Mouse (Mus musculus): ENCODE measurements around the gene Rptor.
A peak's percentile ranks its signal among the peaks of the same experiment; 100 is the strongest.

Rptor gene

DNA sequence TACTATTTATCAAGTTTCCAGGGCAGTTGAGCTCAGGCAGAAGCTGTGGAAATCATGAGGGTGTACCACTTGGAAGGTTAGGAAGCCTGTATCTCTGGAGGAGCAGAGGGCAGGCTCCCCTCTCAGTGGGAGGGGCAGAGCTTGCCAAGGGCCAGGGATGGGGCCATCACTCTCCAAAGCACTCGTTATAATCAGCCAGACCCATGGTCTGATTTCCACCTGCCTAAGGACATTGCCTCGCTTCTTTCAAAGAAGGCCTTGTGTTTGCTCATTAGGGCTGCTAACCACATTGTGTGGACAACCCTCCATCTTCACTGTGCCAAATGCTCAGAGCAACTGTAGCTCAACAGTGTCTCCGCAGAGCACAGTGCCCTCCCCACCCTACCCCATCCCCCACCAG lies 215.2 kb downstream of the Rptor start:
- DNase-seq = no peak

DNA sequence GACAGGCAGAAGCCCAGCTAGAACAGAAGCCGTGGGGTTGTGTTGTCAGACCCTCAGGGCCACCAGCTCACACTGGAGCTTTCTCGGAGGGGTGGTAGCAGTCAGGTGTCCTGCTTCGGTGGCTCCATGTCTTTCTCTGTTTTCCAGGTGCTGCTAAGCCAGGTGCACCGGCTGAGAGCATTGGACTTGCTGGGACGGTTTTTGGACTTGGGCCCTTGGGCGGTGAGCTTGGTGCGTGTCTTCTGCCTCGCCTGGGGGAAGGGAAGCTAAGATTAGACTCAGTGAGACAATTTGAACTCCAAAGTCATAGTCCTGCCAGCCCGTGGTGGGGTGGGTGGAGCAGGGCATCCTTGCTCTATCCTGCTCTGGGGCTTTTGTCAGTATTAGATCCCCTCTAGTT lies 218.8 kb downstream of the Rptor start:
- no peak for DNase-seq

- DNase-seq = no peak
These were observed 221.5 kb downstream of the Rptor start for GRCm38 (mm10) chr11:119824072-119824649.

GRCm38 (mm10) chr11:119825783-119826182 lies 223.1 kb downstream of the Rptor start:
- DNase-seq = no peak

DNA sequence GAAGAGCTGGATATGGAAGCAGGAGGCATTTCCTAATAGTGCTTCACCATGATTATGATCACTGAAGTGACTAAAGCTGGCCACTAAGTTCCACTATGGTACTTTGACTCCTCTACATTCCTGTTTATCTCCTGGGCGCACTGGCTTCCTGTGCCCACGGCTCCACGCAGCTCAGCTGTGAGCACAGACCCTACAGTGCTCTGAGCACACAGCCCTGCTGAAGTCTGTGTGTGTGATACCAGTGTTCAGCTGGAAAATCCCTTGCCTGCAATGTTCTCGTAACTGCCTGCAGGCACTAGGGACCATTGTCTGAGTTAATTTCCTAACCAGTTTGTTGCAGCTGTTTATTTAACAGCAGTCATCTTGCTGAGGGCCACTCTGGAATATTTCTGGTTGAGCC lies 223.5 kb downstream of the Rptor start:
- DNase-seq = no peak

DNA sequence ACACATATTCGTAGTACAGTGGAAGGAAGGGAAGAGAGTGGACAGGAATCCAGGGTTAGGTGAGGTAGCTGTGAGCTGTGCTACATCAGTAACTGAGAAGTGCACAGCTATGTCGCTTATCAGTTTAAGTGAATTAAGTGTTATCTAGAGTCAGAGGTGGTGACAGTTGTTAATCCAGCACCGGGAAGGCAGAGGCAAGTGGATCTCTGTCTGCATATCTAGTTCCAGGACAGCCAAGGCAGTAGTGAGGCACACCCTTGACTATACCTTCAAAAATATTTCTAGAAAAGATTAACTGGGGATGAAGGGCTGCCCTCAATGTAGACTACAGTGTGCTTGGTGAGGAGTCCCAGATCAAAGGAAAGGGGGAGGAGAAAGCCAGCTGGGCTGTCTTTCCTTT lies 226.4 kb downstream of the Rptor start:
- DNase-seq = no peak

DNA sequence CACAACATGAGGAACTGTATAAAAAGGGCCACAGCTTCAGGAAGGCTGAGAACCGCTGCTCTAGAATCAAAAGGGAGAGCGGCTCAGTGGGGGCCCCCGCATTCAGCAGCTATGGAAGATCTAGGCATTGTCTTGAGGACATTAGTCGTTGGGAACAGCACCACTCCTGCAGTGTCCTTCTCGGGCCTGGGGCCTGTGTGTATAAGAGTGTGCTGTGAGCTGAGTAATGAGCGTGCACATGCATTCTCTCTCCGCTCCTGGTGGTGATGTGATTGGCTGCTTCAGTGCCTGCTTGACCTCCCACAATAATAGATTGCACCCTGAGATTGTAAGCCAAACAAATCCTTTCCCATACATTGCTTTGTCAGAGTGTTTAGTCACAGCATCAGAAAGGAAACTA lies 229.0 kb downstream of the Rptor start:
- DNase-seq = no peak

GRCm38 (mm10) chr11:119833311-119833710 lies 230.6 kb downstream of the Rptor start:
- no peak for DNase-seq

DNA sequence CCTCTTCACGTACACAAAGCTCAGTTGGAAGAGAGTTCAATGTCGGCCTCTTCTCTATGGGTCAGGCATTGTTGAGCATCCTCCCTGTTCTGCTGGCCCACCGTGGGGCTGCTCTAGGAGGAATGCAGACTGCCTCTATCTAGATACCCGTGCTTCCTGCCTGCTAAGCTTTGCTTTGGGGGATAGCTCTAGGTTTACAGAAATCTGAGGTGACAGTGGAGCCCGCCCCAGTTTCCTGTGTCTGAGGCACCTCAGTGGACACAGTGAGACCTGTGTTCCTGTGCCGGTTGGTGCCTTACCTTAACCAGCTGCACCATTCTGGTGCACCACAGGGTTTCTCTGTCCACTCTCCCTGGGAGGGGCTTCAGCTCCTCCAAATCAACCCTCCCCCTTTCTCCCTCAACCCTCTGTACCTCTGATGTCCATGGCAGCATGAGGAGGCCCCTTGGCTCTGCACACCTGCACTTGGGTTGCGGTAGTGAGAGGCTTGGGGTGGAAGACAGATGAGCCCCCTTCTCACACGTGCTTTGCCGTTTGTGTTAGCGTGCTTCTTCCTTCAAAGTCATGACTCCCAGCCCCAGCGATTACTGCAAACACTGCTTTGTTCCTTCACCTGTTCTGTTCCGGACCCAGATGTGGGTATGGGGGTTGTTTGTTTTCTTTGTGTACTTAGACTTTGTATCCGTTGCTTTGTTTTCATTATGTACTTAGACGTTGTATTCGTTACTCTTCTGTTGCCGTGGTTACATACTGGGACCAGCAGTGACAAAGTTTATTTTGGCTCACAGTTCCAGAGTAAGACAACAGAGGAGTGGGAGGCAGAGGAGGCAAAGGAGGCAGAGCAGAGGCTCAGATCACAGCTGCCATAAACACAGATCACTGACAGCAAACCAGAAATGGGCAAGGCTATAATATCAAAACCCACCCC lies 231.4 kb downstream of the Rptor start:
- DNase-seq = peak; percentile 70 to 81

DNA sequence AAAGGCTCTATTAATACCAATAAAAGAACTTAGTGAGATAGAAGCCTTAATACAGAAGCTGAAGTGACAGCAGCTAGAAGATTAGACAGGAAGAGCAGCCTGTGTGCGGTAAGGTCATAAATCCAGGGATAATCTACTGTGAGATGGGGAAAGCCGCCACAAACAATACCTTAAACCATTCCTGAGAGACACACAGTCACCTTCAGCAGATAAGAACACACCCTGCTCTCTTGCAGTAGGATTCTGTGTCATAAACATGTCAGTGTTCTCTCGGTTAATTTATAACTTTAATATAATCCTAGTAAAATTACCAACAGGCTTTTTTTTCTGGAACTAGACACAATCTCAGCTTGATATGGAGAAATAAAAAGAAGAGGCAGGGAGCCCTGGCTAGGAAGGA lies 233.6 kb downstream of the Rptor start:
- no peak for DNase-seq

DNA sequence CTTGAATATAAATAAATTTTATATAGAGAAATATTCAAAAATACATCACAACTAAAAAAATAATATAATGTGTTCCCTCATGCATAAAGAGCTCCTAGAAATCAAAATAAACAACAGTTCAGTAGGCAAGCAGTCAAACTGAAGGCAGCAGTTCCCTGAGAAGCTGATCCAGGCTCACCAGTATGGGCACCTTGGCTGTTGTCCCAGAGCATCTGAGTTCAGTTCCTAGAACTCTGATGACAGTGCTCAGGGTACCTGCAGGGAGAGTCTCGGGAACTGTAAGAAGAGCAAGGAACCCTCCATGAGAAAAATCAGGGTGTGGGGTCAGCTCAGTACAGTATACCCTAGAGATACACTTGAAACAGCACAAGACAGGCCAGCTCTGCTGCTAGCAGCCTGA lies 235.1 kb downstream of the Rptor start:
- no peak for DNase-seq

DNA sequence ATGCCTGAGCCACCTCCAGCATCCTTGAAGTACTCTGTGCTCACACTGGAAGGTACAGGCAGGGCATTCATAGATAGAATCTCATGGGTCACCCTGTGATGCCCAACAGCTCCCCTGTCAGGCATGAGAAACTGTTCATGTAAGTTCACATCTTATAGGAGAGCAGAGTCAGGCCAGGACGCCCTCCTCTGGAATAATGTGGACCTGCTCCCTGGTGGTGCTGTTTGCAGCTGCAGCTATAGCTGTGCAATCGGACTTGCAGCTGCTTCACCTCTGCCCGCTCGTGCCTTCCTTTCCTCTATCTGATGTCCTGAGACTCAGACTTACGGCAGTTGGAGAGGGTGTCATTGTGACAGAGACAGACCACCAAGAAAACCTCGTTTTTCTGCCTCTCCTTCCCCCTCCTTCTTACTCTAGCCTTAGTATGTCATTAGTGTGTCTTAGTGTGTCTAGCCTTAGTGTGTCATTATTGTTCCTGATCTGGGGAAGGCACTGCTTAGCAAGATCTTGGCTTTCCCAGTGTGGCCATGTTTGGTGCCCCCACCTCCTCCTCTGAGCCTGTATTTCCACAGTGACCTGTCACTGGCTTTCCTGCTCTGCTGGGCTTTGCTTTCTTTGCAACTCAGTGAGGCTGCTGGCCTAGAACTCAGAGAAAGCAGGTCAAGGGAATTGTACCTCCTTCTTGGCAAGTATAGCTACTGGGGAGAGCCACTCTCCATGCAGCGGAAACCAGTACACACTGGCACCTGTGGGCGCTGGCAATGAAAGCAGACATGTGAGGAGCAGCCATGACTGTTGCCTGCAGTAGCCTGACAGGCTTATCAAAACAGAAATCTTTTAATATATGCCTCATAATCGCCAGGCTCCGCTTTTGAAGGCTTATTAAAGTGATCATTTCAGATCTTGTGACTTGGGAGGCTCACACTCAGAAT lies 237.0 kb downstream of the Rptor start:
- peak in 1 of 2 experiments; percentile 59 for DNase-seq

DNA sequence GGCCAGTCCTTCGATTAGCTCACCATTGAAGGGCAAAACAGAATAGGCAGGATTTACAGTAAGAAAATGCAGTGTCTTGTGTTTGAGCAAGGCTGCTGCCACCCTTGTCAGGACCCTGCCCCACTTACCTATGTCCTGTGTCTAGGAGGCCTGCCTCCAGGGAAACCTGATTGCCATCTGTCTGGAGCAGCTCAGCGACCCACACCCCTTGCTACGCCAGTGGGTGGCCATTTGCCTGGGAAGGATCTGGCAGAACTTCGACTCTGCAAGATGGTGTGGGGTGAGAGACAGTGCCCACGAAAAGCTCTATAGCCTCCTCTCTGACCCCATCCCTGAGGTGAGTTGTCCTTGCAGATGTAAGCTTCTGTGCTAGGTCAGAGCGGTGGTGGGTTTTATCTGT lies 243.9 kb downstream of the Rptor start:
- DNase-seq = no peak

DNA sequence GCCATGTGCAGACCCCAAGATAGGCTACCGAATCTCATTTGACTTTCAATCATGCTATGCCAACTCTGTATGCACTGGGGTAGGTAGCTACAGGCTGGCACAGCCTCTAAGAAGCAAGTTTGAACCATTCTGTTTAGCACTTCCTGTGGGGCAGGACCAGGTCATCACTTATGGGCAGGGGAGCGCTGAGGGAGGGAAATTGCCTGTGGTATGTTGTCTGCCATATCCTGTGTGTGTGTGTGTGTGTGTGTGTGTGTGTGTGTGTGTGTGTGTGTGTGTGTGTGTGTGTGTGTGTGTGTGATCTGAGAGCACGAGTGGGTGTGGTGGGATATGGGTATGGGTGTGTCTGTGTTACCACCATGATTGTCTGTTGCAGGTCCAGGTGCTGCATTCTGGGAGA lies 244.4 kb downstream of the Rptor start:
- DNase-seq = no peak

DNA sequence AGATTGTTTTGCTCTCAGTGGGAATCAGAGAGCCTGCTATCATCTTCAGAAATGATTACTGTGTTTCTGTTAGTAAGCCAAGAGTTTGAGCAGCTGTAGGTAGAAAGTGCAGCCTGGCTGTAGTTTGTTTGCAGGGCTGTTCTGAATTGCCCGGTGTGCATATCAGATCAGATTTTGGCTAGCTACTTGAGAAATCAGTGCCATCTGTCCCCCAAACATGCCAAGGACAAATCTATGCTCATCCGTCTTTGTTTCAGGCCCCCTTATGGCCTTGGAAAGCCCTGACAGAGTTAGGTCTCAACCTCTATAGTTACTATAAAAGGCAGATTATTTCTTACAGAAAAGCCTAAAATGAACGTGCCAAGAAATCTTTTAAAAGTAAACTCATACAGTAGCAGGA lies 244.9 kb downstream of the Rptor start:
- no peak for DNase-seq

DNA sequence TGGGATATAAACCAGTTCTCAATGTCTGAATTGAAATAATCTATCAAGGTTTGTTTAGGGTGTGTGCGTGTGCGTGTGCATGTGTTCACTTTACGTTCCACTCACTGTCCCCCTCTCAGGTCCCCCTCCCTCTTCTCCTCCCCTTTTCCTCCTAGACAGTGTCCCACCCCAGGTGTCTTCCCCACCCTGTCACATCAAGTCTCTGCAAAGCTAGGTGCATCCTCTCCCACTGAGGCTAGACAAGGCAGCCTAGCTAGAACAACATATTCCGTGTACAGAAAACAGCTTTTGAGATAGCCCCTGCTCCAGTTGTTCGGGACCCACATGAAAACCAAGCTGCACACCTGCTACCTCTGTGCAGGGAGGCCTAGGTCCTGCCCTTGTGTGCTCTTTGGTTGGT lies 245.5 kb downstream of the Rptor start:
- DNase-seq = peak in 1 of 2 experiments; percentile 41

- peak; percentile 58 to 71 for DNase-seq
These were observed 253.3 kb downstream of the Rptor start for GRCm38 (mm10) chr11:119855999-119856398.

- DNase-seq = no peak
These were observed 260.0 kb downstream of the Rptor start for GRCm38 (mm10) chr11:119862523-119863299.

GRCm38 (mm10) chr11:119863421-119863821 lies 260.7 kb downstream of the Rptor start:
- DNase-seq = no peak

DNA sequence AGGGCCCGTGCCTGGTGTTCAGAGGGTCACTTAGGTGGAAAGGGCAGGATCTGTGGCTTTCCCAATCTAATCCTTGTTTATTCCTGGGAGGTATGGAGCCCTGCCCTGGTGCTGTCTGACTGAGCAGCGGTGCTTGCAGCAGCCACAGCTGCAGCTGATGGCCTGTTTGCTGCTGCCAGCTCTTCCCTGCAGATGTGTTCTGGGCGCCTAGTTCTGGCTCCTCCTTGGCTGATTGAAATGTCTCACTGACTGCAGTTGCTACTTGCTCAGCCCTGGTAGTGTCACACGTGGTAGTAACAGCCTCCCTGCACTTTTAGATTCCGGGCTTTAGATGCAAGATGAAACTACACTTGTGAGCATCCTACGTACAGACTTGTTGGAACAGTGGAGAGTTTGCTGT lies 264.1 kb downstream of the Rptor start:
- no peak for DNase-seq

- DNase-seq = no peak
These were observed 265.4 kb downstream of the Rptor start for GRCm38 (mm10) chr11:119868138-119868537.

DNA sequence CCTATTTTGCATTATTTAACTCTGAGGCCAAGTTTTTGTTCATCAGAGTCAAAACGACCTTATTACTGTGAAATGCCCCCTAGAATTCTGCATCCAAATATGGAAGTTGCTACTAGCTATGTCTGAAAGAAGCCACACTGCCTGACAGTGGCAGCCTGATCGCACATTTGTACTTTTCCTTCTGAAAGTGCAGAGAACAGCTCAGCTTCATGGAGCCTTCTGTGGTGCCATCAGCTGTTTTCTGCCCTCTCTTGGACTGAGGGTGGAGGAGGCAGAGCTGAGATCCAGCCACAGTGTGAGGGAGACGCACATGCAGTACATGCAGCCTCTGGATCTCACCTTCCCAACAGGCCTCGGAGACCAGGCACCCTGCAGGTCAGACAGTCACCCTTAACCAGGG lies 265.9 kb downstream of the Rptor start:
- DNase-seq = no peak

Measured in thymus, postnatal 36 days (tissue).